Mouse (Mus musculus): ENCODE data around the gene Trpc1.

DNA sequence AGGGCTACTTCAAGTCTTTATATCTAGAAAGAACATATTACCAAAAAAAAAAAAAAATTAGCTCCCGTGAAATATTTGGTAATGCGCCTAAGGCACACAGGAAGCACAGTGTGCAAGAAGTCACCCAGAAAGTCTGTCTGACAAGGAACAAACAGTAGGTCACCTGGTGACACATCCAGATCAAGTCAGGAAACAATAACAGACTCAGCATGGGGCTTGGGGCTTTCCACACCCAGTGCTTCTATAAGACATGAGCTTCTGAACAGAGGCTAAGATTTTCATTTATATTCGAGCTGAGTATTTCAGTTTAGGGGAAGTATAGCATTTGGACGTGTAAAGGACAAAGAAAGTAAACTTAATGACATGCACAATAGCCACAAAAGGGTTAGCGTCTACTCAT lies 45.7 kb upstream of the Trpc1 start:
- TF ChIP-seq CTCF (IDR thresholded peaks at IDR 0.05; ENCODE audit: control insufficient read depth, insufficient read depth, insufficient replicate concordance, low read depth, low read length), result no peak
- TF ChIP-seq POLR2A (IDR thresholded peaks at IDR 0.05; ENCODE audit: control insufficient read depth, low read depth, low read length), result no peak

All from testis, adult 2 months (tissue).